In the genomic region with DNA sequence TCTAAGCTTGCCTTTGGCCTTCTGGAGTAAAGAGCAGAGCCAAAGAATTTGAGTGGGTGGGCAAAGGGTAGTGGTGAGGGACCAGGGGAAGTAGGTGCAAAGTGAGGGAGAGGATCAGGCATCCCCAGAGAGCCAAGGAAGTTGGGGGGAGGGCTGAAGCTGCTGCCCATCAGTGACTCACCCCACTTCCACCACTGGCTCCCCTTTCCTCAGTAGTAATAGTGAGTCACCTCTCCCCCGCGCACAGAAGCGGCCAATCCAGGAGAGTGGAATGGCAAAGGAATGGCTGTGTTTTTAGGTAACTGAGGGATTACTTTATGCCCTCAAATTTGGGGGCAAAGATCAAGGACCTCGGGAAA, we compare ENCODE assay signal across 8 mouse cellular contexts. TPM values are rescaled to one million over a fixed set of nuclear protein-coding genes. Genes with fewer than 3 reads are reported as not detected.
A peak's percentile ranks its signal among the peaks of the same experiment; 100 is the strongest.
DNase-seq lines count a peak whose midpoint lies in the region; ATAC-seq and TF ChIP-seq lines count a peak whose summit lies in the region.

No protein-coding gene starts in this region.

- no peak overlapping the region for H3K9ac ChIP-seq in heart, postnatal 0 days (replicated peaks; ENCODE audit: low read depth, low read length)
- peak overlapping the region; percentile 90 for H3K9ac ChIP-seq in lung, embryonic 15.5 days

- TF ChIP-seq POLR2A in bone marrow macrophage, adult 2 months (IDR thresholded peaks at IDR 0.05; ENCODE audit: borderline replicate concordance, low read depth, low read length), result no peak

- peak overlapping the region; percentile 20 for H3K4me3 ChIP-seq in bone marrow macrophage, adult 2 months (ENCODE audit: insufficient read depth, low read length)
- H3K4me3 ChIP-seq in heart, postnatal 0 days (ENCODE audit: low read depth, low read length), result peak overlapping the region; percentile 91
- H3K4me3 ChIP-seq in lung, embryonic 15.5 days, result peak overlapping the region; percentile 75

- DNase-seq in left cerebral cortex, adult 18-20 months (ENCODE audit: low spot score in 2 of 2), result peak; percentile 54 to 61
- no peak for DNase-seq in left cerebral cortex, postnatal 36 days (ENCODE audit: low spot score in 2 of 2)
- no peak for DNase-seq in heart, postnatal 0 days (ENCODE audit: low spot score)
- DNase-seq in thymus, postnatal 25 days, result no peak
- DNase-seq in layer of hippocampus, postnatal 25 days (ENCODE audit: extremely low spot score in 1 of 2, low spot score in 1 of 2), result no peak
- no peak for DNase-seq in spleen, adult 18-20 months

- no peak for TF ChIP-seq CTCF in bone marrow macrophage, adult 2 months (IDR thresholded peaks at IDR 0.05; ENCODE audit: low read depth, low read length)
- TF ChIP-seq CTCF in heart, postnatal 0 days (IDR thresholded peaks at IDR 0.05; ENCODE audit: low read depth), result no peak

- ATAC-seq in heart, postnatal 0 days (ENCODE audit: insufficient read depth, low read depth), result peak; percentile 36
- ATAC-seq in lung, embryonic 15.5 days (ENCODE audit: borderline replicate concordance, extremely low read depth, low FRiP score, low TSS enrichment), result peak; percentile 27; the same call in 1 of the 2 replicates

- H3K9me3 ChIP-seq in heart, postnatal 0 days (replicated peaks; ENCODE audit: control insufficient read depth, low read length), result no peaks in the 10 kb centered on the region
- H3K9me3 ChIP-seq in lung, embryonic 15.5 days, result no peaks in the 10 kb centered on the region

- no peaks in the 10 kb centered on the region for H3K36me3 ChIP-seq in heart, postnatal 0 days (replicated peaks; ENCODE audit: control insufficient read depth, insufficient read depth, low read length)
- 0 out of 2 replicates have a peak, but pooled peaks cover 3% of the 10 kb centered on the region for H3K36me3 ChIP-seq in lung, embryonic 15.5 days

- peak overlapping the region; percentile 97 for H3K4me2 ChIP-seq in heart, postnatal 0 days (ENCODE audit: low read depth, low read length)
- H3K4me2 ChIP-seq in lung, embryonic 15.5 days, result peak overlapping the region; percentile 98

- no peak for TF ChIP-seq EP300 in heart, postnatal 0 days (IDR thresholded peaks at IDR 0.05; ENCODE audit: low read depth)

- WGBS in heart, postnatal 0 days, result 20% methylated on average over 4 of the region's 4 CpGs
- 18% methylated on average over 4 of the region's 4 CpGs for WGBS in lung, embryonic 15.5 days

- no peaks in the 10 kb centered on the region for H3K27me3 ChIP-seq in heart, postnatal 0 days (ENCODE audit: control insufficient read depth, insufficient read depth, low read length)
- no peaks in the 10 kb centered on the region for H3K27me3 ChIP-seq in lung, embryonic 15.5 days

- intact Hi-C loops in left cerebral cortex, postnatal 36 days (cut with DNase I), result no loop called here

- peak overlapping the region; percentile 92 for H3K27ac ChIP-seq in bone marrow macrophage, adult 2 months (ENCODE audit: insufficient read depth, low read depth, low read length)
- H3K27ac ChIP-seq in heart, postnatal 0 days (ENCODE audit: low read depth), result peak overlapping the region; percentile 95
- H3K27ac ChIP-seq in lung, embryonic 15.5 days, result peak overlapping the region; percentile 84

- H3K4me1 ChIP-seq in bone marrow macrophage, adult 2 months (ENCODE audit: control insufficient read depth, insufficient read depth, low read length), result peaks cover 34% of the 10 kb centered on the region
- H3K4me1 ChIP-seq in heart, postnatal 0 days (ENCODE audit: control insufficient read depth, insufficient read depth), result peaks cover 28% of the 10 kb centered on the region
- peaks cover 42% of the 10 kb centered on the region for H3K4me1 ChIP-seq in lung, embryonic 15.5 days

RNA-seq across cellular contexts. Expression of a gene that starts 6.3 kb away (rescaled TPM):
- 10 to 100 TPM; 61.3 to 67.9 TPM for total RNA-seq in left cerebral cortex, adult 18-20 months (2021)
- 10 to 100 TPM; 47.1 to 57.3 TPM for total RNA-seq in left cerebral cortex, postnatal 36 days (2021)
- polyA plus RNA-seq in bone marrow macrophage, adult 2 months (2012; ENCODE audit: insufficient read depth, insufficient read length, missing spikeins), result 124 and 126 TPM in 2 replicates
- 156 and 210 TPM in 2 replicates for total RNA-seq in heart, postnatal 0 days (2014; rRNA removed; ENCODE audit: low replicate concordance)
- 109 and 122 TPM in 2 replicates for polyA plus RNA-seq in heart, postnatal 0 days (2015; fragmentation: Nextera tagmentation; extraction: Ambion mirVana)
- polyA plus RNA-seq in lung, embryonic 15.5 days (2015; fragmentation: Nextera tagmentation; extraction: Ambion mirVana), result 111 and 121 TPM in 2 replicates
- total RNA-seq in layer of hippocampus, postnatal 25 days (2021), result 10 to 100 TPM; 35.6 to 38.8 TPM

RNA-seq across cellular contexts. Expression of a gene that starts 28.7 kb away (rescaled TPM):
- total RNA-seq in left cerebral cortex, adult 18-20 months (2021), result 1 to 10 TPM; 2.7 to 3.1 TPM
- 1 to 10 TPM; 2.6 to 2.9 TPM for total RNA-seq in left cerebral cortex, postnatal 36 days (2021)
- polyA plus RNA-seq in bone marrow macrophage, adult 2 months (2012; ENCODE audit: insufficient read depth, insufficient read length, missing spikeins), result 0.13 and 0.16 TPM in 2 replicates
- total RNA-seq in heart, postnatal 0 days (2014; rRNA removed; ENCODE audit: low replicate concordance), result 6.0 and 9.7 TPM in 2 replicates
- polyA plus RNA-seq in heart, postnatal 0 days (2015; fragmentation: Nextera tagmentation; extraction: Ambion mirVana), result 2.6 and 2.7 TPM in 2 replicates
- 15.8 and 16.8 TPM in 2 replicates for polyA plus RNA-seq in lung, embryonic 15.5 days (2015; fragmentation: Nextera tagmentation; extraction: Ambion mirVana)
- 1 to 10 TPM; 4.3 to 4.6 TPM for total RNA-seq in layer of hippocampus, postnatal 25 days (2021)

RNA-seq across cellular contexts. Expression of a gene that starts 42.5 kb away (rescaled TPM):
- 10 to 100 TPM; 70.4 to 76.5 TPM for total RNA-seq in left cerebral cortex, adult 18-20 months (2021)
- 10 to 100 TPM; 52.2 to 66.7 TPM for total RNA-seq in left cerebral cortex, postnatal 36 days (2021)
- 178 and 180 TPM in 2 replicates for polyA plus RNA-seq in bone marrow macrophage, adult 2 months (2012; ENCODE audit: insufficient read depth, insufficient read length, missing spikeins)
- total RNA-seq in heart, postnatal 0 days (2014; rRNA removed; ENCODE audit: low replicate concordance), result 2.0 and 2.1 TPM in 2 replicates
- polyA plus RNA-seq in heart, postnatal 0 days (2015; fragmentation: Nextera tagmentation; extraction: Ambion mirVana), result 0.93 and 1.0 TPM in 2 replicates
- 4.5 and 5.3 TPM in 2 replicates for polyA plus RNA-seq in lung, embryonic 15.5 days (2015; fragmentation: Nextera tagmentation; extraction: Ambion mirVana)
- 10 to 100 TPM; 33.3 to 42.8 TPM for total RNA-seq in layer of hippocampus, postnatal 25 days (2021)

RNA-seq across cellular contexts. Expression of a gene that starts 44.6 kb away (rescaled TPM):
- not detected for total RNA-seq in left cerebral cortex, adult 18-20 months (2021)
- total RNA-seq in left cerebral cortex, postnatal 36 days (2021), result not detected
- not detected in 2 replicates for polyA plus RNA-seq in bone marrow macrophage, adult 2 months (2012; ENCODE audit: insufficient read depth, insufficient read length, missing spikeins)
- 0.39 and 2.5 TPM in 2 replicates for total RNA-seq in heart, postnatal 0 days (2014; rRNA removed; ENCODE audit: low replicate concordance)
- polyA plus RNA-seq in heart, postnatal 0 days (2015; fragmentation: Nextera tagmentation; extraction: Ambion mirVana), result 0.16 TPM in 1 of 2 replicates, not detected in the other
- 33.1 and 36.4 TPM in 2 replicates for polyA plus RNA-seq in lung, embryonic 15.5 days (2015; fragmentation: Nextera tagmentation; extraction: Ambion mirVana)
- not detected for total RNA-seq in layer of hippocampus, postnatal 25 days (2021)

RNA-seq across cellular contexts. Expression of a gene that starts 49.4 kb away (rescaled TPM):
- 100 to 1,000 TPM; 104 to 115 TPM for total RNA-seq in left cerebral cortex, adult 18-20 months (2021)
- 100 to 1,000 TPM; 103 to 106 TPM for total RNA-seq in left cerebral cortex, postnatal 36 days (2021)
- 149 and 154 TPM in 2 replicates for polyA plus RNA-seq in bone marrow macrophage, adult 2 months (2012; ENCODE audit: insufficient read depth, insufficient read length, missing spikeins)
- 3.6 and 34.6 TPM in 2 replicates for total RNA-seq in heart, postnatal 0 days (2014; rRNA removed; ENCODE audit: low replicate concordance)
- 131 and 136 TPM in 2 replicates for polyA plus RNA-seq in heart, postnatal 0 days (2015; fragmentation: Nextera tagmentation; extraction: Ambion mirVana)
- 165 and 178 TPM in 2 replicates for polyA plus RNA-seq in lung, embryonic 15.5 days (2015; fragmentation: Nextera tagmentation; extraction: Ambion mirVana)
- 100 to 1,000 TPM in 1 of 2 experiments, 10 to 100 TPM in 1; 99.5 to 115 TPM for total RNA-seq in layer of hippocampus, postnatal 25 days (2021)

Comparison
In these comparisons a context has a peak if more than half of its experiments do, and no peak if none do; other contexts are left out.
1. DNase-seq: peak in left cerebral cortex, adult 18-20 months (2 of 2); none in left cerebral cortex, postnatal 36 days (0 of 2), heart, postnatal 0 days (single experiment), thymus, postnatal 25 days (single experiment), layer of hippocampus, postnatal 25 days (0 of 2) and spleen, adult 18-20 months (0 of 2).
2. H3K4me3 ChIP-seq: peak in every context shown above with its lines; median percentile 91 in heart, postnatal 0 days; 75 in lung, embryonic 15.5 days; 20 in bone marrow macrophage, adult 2 months.
3. RNA of a gene that starts 42.5 kb away (total RNA-seq): 70.4 to 76.5 TPM in left cerebral cortex, adult 18-20 months, 52.2 to 66.7 TPM in left cerebral cortex, postnatal 36 days and 33.3 to 42.8 TPM in layer of hippocampus, postnatal 25 days; 2.0 to 2.1 TPM in heart, postnatal 0 days; every median in the first group is over 10 times any median in the second.
4. Peak in every context shown above with its lines, with median percentiles within 50 percentile points of each other: H3K27ac ChIP-seq.